Mouse (Mus musculus) embryo, embryonic 10 days (tissue): ENCODE measurements around the gene Rnf208.
"Not testable (repeated sequence)": the region's sequence is repeated elsewhere in the genome, so short reads cannot be mapped to it uniquely, and the experiment has no call there.

Experiments
- DNase-seq: peaks from one replicate; pipeline ENCODE4 v3.0.0-alpha.2; 2015; ENCODE audit warnings: low spot score

The Rnf208 gene

DNA sequence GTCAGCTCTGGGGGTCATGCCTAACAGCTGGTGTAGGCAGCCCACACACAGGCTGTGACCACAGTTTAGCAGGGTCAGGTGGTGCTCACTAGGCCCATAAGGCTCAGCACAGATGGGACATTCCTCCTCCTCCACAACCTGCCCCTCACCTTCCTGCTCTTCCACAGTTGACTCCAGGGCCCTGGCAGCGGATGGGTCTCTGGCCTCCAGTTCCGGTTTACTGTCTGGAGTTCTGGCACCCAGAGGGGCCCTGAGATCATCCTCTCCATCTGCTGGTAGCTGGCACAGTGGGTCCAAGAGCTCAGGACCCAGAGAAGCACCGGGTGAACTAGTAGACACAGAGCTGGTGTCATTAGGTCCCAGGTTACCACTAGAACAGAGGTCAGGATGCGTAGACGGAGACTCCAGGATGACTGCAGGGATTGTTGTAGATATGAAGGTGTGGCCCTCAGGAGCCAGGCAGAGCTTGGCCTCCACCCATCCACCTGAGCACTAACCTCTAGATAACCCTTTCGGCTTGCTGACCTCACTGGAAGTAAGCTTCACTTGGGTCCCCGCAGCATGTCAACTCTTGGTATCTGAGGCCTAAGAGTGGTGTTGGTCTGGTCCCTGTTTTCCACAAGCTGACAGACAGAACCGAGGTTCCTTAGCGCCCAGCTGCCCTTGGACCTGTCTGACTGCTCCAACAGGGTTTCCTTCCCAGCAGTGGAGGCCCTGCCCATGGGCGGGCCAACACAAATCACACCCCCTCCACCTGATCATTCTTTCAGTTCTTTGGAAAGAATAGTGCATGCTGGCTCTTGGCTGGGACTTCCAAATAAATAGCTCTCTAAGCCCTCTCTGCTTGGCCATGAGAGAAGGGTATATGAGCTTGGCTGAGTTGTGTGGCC lies 4.4 kb downstream of the Rnf208 start, which contains the start of gene AL732309.1:
AL732309.1 (minus strand) TSS at position 681 of the 890 bp plus-strand sequence.
- DNase-seq, result no peak

DNA sequence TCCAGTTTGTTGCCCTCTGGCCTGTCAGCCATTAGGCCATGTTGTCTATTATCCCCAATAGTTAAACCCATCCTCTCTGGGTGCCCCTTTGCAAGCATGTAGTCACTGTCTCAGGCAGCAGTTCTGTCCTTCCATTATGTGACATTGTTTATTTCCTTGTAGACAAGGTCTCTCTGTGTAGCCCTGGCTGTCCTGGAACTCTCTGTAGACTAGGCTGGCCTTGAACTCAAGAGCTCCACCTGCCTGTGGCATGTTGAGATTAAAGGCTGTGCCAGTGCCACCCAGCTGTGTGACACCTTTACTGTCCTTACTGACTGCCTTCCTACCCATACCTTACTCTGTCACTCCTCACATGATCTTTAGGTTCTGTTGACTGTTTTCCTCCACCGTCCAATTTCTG lies 10.3 kb downstream of the Rnf208 start:
- no peak for DNase-seq

DNA sequence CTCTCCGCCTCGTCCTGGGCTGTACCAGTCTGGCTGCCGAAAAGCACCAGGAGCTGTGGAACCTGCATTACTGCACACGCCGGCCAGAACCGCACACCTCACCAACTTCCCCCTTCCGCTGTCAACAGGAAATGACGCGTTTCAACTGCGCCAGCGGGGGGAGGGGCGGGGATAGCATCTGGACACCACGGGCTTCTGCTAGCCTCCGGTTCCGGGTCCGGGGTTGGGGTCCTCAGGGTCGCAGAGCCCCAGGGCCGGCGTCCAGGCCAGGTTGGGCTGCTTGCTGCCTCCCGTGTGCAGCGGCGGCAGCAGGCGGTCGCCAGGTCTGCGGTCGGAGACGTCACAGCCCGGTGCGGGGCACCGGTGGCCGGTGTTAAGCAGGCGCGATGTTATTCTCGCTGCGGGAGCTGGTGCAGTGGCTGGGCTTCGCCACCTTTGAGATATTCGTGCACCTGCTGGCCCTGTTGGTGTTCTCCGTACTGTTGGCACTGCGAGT lies 13.3 kb downstream of the Rnf208 start, which contains the start of gene Tmem203:
Tmem203 (plus strand) TSS at position 156 of the 496 bp plus-strand sequence.
- DNase-seq, result peak; percentile 87

DNA sequence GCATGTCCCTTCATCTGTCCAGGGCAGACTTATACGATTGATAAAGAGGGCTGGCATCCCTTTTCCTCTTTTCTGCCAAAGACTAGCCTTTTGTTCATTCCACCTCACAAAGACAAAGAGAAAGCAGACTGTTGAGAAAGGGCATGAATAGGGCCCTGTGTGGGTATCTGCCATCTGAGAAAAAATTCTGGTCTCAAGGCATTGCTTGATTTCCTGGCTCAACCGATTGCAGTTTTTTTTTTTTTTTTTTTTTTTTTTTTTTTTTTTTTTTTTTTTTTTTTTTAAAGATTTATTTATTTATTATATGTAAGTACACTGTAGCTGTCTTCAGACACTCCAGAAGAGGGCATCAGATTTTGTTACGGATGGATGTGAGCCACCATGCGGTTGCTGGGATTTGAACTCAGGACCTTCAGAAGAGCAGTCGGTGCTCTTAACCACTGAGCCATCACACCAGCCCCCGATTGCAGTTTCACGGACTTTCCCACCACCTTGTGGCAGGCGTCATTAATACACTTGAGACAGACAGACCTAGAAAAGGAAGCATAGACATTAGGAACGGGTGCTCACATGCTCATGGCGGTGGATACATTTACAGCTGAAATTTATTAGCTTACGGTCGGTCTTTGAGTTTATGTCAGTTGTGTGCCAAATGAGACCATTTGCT lies 14.5 kb downstream of the Rnf208 start:
- DNase-seq, result peak; percentile 48

DNA sequence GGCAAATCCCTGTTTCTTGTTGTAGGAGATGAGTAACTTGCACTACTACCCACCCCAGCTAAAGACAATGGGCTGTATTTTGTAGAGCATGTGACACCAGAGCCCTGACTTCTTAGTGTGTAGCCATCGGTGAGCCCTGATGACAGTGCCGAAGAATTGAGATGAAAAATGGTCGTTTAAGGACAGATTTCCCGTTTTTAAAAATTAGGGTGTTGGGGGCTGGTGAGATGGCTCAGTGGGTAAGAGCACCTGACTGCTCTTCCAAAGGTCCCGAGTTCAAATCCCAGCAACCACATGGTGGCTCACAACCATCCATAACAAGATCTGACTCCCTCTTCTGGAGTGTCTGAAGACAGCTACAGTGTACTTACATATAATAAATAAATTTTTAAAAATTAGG lies 15.2 kb downstream of the Rnf208 start:
- not testable (repeated sequence) for DNase-seq

DNA sequence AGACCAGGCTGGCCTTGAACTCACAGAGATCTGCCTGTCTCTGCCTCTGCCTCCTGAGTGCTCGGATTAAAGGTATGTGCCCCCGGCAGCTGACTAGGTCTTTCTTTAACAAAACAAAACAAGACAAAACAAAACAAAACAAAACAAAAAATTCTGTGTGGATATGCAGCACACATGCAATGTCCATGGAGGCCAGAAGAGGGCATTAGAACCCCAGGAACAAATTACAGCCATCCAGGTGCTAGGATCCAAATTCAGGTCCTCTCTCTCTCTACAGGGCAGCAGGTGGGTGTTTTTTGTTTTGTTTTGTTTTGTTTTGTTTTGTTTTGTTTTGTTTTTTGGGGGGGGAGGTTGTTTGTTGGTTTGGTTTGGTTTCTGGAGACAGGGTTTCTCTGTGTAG lies 16.8 kb downstream of the Rnf208 start:
- DNase-seq, result no peak

DNA sequence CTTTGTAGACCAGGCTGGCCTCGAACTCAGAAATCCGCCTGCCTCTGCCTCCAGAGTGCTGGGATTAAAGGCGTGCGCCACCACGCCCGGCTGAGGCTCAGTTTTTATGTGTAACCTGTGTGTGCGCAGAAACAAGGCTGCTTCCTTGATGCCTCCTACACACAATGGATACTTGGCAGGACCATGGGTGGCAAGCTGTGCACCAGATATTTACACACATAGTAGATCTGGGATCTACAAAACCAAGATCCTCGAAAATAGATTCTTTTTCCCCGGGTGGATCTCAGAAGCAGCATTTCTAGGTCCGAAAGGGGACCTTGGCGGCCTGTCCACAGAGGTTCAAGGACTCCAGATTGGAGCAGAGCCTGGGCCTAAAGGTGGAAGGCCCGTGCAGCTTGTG lies 19.8 kb downstream of the Rnf208 start:
- no peak for DNase-seq

DNA sequence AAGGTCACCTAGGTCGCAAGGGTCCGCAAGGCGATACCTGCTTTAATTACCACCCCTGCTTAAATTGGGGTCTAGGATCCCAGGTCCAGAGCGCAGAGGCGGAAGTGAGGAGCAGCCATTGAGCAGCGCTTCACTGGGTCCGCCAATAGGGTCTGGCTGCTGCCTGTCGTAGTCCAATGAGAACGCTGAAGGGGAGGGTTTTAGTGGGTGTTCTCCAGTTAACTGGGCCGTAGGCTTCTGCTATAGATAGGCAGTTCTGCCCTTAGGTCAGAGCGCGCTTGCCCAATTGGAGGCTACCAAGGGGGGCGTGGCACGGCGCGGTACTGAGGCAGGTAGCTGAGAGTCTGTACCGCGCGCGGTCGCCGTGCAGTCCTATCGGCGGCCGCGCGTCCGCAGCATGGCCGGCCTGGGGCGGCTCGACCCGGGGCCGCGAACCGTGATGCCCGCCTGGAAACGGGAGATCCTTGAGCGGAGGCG lies 20.3 kb downstream of the Rnf208 start, which contains the start of gene Tprn:
Tprn (plus strand) TSS at position 328 of the 477 bp plus-strand sequence.
- peak; percentile 98 for DNase-seq

DNA sequence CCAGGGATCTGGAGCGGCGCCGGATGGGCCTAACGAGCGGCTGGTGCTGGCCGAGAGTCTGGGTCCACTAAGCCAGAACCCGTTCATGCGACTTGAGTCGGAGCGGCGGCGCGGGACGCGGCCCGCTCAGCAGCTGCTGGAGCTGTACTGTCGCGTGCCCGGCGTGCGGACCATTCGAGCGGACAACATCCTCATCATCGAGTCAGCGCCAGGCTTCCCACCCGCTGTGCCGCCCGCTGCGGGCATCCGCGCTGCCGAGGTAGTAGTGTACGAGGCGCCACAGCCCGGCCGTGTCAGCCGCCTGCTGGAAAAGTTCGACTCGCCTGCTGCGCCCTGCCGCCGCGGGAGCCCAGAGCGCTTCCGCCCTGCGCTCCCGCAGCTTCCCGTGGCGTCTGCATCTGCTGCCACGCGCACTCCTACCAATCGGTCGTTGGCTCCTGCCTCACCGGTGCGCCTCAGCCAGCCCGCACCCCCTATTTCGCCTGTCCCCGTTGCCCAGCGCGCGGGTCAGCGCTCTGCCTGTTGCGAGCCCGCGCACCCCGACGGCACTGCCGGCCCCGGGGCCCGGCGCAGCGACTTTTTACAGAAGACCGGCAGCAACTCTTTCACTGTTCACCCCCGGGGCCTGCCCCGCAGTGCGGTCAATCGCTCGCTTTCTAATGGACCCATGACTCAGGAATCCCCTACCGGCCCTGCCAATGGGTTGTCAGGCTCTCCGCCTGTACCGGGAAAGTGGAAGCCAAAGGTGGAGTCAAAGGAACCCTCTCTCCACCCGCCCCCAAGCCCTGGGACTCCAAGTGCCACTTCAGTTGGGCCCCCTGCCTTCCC lies 21.0 kb downstream of the Rnf208 start:
- DNase-seq, result peak; percentile 45

DNA sequence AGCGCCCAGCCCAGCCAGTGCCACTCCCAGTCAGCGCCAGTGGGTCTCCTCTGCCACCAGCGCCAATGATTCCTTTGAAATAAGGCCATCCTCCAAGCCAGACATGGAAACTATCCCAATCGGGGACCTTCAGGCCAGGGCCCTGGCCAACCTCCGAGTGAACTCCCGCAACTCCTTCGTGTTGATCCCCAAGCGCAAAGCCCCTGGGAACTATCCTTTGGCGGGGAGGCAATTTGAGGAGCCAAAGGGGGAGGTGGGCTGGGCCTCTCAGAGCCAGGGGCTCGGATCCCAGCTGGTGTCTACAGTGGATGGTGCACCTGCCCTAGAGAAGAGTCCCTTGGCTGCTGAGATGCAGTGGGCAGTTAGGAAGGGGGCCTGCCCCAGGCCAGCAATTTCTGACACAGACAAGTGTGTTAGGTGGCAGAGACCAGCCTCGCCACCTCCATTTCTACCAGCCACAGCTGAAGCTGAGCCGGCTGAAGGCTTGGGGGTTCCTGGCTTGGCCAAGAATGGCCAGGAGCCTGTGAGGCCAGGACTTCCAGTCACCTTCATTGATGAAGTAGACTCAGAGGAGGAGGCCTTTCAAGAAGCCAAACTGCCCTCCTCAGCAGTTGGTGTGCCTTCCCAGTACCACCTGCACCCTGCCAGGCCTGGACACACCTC lies 21.7 kb downstream of the Rnf208 start:
- no peak for DNase-seq

DNA sequence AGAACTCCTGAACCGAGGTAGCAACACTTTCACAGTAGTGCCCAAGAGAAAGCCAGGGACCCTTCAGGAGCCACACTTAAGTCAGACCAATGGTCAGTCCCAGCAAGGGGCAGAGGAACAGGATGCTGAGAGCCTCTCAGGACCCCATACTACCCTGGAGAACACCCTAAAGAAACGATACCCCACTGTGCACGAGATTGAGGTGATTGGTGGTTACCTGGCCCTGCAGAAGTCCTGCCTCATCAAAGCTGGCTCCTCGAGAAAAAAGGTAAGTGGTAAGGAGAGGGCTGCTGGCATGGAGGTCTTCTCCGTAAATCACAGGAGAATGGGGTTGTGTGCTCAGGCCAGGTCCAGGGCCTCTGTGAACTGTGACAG lies 22.2 kb downstream of the Rnf208 start:
- no peak for DNase-seq

DNA sequence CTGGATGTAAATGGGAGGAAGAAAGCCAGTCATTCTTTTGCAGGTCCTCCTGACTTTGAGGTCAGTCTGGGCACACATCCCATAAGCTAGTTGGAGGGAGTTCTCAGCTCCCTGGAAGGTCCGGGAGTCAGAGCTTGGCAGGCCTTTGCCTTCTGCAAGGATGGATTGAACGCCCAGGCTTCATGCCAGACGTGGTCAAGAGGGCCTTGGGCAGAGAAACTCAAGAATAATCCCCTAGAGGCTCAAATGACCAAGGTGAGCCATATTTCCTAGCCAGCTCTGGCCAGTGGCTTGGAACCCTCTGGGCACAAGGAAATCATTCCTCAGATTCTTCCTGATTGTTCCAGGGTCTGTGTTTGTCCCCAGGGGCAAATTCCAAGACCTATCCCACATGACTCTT lies 22.8 kb downstream of the Rnf208 start:
- DNase-seq, result no peak

DNA sequence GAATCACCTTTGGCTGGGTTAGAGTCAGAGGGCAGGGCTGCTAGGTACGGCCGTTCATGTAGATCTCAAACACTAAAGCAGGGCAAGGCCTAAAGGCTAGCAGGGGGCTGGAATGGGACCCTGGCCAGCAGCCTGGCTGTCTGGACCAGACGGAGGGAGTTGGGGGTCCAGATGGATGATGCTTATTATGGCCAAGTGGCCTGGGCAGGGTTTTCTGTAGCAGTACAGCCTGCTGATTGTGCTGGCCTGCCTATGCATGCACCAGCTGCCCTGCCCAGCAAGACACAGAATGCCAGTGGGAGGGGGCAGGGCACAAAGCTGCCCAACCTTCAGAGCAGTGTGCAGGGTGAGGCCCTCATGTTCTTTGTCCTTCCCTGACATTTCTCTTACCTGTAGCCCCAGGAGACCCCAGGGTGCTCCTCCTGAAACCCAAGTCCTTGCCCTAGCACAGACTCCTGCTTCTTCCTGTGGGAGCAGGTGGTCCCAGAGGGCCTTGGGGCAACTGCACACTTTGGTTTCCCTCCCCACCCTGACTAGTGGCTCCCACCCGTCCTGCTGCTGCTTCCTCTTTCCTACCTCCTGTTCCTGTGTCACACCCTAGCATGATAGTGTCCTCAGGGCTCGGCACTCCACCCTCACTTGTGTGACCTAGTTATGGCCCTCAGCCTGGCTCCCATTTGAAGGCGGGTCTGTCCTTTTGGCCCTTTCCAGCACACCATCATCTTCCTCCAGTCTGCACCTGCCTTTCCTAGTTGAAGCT lies 24.0 kb downstream of the Rnf208 start:
- DNase-seq, result no peak

DNA sequence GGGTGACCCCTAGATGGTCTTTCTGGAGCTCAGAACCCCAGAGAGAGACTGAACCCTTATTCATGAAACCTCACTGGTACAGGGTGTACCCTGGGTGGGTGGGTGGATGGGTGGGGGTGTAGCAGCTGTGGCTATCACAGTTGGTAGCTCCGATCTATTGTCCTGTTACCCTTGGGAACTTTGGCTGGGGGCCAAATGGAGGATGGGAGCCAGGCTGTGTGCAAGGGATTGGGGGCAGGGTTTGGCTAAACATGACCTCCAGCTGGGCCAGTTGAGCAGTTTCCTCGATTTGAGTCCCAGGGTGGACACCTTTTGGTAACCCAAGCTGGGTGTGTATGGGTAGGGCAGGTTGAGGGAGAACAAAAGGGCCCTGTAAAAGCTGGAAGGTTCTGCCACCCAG lies 24.7 kb downstream of the Rnf208 start:
- no peak for DNase-seq

DNA sequence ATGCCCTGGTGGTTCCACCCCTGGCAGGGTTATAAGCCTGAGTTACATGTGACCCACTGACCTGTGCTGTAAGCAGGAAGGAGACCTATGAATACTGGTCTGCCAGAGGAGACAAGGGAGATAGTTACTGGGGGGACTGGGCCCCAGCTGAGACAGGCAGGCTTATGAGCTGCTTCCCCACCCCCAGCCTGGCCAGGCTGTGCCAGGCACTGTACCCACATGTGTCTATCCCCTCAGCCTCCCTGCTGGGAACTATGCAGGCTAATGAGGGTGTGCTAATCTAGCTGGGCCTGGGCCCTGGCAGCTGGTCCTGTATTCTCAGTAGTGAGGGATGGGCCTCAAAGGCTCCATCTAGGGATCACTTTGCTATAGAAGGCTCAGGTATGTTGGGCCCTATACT lies 25.2 kb downstream of the Rnf208 start:
- no peak for DNase-seq

DNA sequence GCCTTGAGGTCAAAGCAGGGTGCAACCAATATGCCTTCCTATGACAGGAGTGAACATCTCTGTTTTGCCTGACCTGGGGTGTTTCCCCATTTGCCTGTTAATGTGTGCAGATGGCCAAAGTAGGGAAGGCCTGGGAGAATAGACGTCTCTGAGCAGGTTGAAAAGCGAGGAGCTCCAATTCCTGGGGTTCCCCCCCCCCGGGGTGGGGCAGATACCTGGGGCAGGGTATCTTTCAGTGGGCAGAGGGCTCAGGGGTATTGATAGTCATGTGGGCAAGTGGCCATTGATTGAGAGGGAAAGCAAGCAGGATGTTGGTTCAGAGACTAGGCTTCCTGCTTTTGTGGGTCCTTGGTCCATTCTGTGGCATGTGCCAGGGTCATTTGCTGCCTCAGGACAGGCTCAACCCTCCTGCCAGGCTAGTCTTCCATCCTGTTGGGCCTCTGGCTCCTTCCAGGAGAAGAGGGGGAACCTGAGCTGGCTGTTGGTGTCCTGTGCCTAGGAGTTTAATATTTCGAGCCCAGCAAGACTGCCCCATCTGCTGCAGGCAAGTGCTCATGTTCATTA lies 25.8 kb downstream of the Rnf208 start:
- no peak for DNase-seq

DNA sequence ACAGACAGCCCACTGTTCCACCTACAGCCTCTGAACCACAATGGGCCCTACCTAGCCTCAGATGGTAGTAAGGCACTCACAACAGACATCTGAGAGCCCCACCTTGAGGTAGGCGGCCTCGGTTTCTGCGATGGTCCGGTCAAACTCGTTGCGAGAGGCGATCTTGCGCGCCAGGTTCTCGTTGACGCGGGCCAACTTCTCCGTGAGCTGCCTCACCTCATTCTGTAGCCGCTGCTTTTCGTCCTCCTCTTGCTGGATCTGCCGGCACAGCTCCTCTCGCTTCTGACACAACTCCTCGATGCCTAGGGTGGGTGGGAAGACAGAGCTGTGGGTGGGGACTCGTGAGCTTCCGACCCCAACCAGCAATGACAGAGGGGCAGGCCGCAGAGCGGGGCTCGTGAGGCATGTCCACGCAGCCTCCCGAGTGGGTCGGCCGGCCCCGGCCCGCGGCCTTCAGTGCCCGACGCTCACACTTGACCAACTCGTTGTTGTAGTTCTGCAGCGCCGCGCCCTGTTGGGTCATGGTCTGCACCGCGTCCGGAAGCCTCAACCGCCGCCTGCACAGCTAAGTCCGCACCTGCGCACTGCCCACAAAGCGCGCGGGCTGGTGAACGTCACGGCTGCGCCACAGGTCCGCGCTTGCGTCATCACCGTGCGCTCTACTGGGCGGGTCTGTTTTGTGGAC lies 29.9 kb downstream of the Rnf208 start, which contains the start of the genes Ssna1 and Anapc2:
Ssna1 (minus strand) TSS at position 612 of the 685 bp plus-strand sequence.
Anapc2 (plus strand) TSS at position 652 of the 685 bp plus-strand sequence.
- DNase-seq, result peak; percentile 100

DNA sequence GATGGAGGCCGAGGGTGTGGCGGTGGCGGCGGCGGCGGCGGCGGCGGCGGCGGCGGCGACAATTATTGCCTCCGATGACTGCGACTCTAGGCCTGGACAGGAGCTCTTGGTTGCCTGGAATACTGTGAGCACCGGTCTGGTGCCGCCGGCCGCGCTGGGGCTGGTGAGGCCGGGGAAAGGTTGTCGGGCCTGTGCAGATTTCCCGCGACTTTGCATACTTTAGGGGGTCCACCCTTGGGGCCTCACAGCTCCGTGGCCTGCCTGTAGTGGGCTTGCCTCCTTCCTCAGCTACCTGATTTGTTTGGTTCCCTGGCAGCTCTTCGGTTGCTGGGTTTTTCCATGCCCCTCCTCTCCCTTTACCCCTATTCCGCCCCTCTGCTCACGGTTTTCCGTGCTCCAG lies 30.5 kb downstream of the Rnf208 start:
- no peak for DNase-seq

DNA sequence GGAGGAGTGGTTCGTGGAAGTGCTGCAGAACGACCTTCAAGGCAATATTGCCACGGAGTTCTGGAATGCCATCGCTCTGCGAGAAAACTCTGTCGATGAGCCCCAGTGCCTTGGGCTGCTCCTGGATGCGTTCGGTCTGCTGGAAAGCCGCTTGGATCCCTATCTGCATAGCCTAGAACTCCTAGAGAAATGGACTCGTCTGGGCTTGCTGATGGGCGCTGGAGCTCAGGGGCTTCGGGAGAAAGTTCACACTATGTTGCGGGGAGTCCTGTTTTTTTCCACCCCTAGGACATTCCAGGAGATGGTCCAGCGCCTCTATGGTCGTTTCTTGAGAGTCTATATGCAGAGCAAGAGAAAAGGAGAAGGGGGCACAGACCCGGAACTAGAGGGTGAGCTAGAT lies 31.0 kb downstream of the Rnf208 start:
- no peak for DNase-seq
